Mouse (Mus musculus): Measurements from ENCODE around the gene Sema7a.

- TF ChIP-seq GATA1 (IDR thresholded peaks at IDR 0.05; ENCODE audit: borderline replicate concordance, low read length), result no peak
- TF ChIP-seq FLI1 (IDR thresholded peaks at IDR 0.05; ENCODE audit: low read length), result no peak
These were observed 3.2 kb downstream of the Sema7a start for GRCm38 (mm10) chr9:57943067-57943466.
